Mouse (Mus musculus) kidney, postnatal 36 days (tissue): ENCODE data around the gene Myrfl.
A peak's percentile ranks its signal among the peaks of the same experiment; 100 is the strongest.

Source experiments
- DNase-seq, 2 experiments: peaks; one replicate each; pipeline ENCODE4 v3.0.0; 2021 to 2022; ENCODE audit warnings: mixed read lengths in 2 of 2

The Myrfl gene

GRCm38 (mm10) chr10:116912850-116913249 is 16.1 kb upstream of the Myrfl start:
- no peak for DNase-seq

GRCm38 (mm10) chr10:116908901-116909642 is 12.4 kb upstream of the Myrfl start:
- no peak for DNase-seq

DNA sequence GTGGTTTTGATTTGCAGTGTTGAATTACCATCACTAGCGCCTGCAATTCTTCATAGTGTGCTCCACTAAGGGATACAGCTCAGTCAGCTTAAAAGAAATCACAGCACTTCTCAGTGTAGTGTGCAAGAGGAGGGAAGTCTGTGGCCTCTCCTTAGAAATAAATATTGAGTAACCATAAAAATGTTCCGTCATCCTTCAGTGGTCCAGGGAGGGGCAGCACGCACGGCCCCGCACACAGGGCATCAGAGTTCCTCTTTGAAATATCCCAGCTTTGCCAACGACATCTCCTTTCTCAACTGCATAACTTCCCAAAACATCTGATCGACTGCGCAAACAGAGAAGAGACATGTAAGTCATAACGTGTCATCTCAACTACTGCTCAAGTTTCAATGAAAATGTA is 10.1 kb upstream of the Myrfl start:
- no peak for DNase-seq

GRCm38 (mm10) chr10:116904503-116904908 is 7.8 kb upstream of the Myrfl start:
- no peak for DNase-seq

GRCm38 (mm10) chr10:116895108-116895833 is 1.4 kb downstream of the Myrfl start:
- DNase-seq: no peak

DNA sequence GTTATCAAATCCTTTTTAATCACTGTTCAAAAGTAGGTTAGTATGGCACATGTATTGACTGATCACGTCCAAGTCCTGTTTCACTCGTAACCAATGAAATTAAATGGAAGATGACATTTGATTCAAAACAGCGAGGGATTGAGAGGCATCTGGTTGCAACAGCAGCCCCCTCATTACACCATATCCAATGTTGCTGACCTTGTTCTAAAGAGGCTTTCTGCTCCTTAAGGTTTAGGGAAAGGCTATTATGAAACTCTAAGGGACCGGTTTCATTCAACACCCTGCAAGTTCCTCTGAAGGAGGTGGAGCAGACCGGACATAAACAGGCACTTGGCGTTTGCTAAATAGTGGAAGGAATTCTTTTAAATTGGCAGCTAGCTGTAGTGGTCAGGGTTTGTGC is 2.2 kb downstream of the Myrfl start:
- DNase-seq: no peak

DNA sequence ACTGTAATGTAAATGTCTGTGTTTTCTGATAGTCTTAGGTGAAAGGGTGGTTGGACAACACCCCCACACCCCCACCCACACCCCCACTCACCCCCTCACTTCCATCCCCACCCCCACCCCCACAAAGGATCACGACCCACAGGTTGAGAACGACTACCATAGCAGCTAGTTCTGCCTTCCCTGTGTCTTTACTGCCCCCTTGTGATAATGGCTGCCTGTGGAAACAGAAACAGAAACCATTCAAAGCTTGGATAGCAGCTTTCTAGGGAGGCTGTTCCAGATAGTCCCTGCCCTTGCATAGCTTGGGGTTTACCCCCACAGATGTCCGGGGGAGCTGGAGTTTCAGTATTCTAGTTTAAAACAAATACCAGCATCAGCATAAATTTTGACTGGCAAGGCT is 3.0 kb downstream of the Myrfl start:
- DNase-seq: peak; percentile 29 to 50

GRCm38 (mm10) chr10:116890587-116890986 is 6.1 kb downstream of the Myrfl start:
- no peak for DNase-seq

GRCm38 (mm10) chr10:116884552-116884951 is 12.2 kb downstream of the Myrfl start:
- no peak for DNase-seq

DNA sequence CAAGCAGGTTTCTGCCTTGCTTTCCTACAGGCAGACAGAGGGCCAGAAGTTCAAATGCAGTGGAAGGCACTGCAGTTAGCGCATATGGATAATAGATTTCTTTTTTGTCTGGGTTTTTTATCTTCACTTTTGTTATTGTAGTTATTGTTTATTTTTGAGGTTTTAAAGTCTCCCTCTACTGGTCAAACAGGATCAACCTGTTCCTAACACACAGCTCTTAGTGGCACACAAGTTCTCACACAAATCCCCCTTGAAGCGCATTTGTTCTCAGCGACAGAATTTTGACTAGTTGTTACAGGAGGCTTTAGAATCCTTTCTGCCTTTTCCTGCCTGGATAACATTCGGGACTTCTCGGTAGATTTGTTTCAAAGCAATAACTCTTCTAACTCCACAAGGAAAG is 13.2 kb downstream of the Myrfl start:
- no peak for DNase-seq

DNA sequence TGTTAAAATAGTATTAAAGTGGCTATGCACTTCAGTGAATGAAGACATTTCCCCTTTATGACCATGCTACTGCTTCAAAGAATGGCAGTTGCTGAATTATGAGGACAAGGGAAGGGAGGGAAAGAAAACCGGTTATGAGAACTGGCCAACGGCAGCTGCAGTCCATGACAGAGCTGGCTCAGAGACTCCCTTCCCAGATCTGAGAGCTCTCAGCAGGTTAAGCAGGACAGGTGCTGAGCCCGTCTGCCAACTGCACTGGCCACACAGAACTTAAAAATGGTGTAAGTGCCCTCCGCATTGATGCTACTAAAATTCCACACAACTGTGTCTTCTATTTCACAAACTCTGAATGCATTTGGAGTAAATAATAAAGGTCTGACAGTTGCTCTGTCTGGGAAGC is 19.3 kb downstream of the Myrfl start:
- no peak for DNase-seq

GRCm38 (mm10) chr10:116874490-116874889 is 22.2 kb downstream of the Myrfl start:
- DNase-seq: no peak

DNA sequence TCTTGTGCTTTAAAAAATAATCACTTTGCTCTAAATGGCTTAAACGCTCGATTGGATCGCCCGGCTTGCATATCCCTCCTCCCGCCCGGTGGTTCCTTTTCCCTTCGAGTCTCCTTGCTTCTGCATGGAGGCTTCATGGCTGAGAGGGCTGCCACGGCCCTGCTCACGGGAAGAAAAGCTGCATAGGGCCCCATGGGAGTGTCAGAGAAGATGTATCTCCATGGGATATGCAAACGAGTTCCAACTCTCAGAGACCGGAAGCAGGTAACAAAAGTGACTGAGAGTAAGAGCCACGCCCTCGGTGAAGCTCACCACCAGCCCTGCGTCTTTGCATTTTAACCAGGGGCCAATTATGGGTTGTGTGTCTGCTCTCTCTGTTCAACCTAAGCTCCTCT is 24.7 kb downstream of the Myrfl start:
- no peak for DNase-seq

DNA sequence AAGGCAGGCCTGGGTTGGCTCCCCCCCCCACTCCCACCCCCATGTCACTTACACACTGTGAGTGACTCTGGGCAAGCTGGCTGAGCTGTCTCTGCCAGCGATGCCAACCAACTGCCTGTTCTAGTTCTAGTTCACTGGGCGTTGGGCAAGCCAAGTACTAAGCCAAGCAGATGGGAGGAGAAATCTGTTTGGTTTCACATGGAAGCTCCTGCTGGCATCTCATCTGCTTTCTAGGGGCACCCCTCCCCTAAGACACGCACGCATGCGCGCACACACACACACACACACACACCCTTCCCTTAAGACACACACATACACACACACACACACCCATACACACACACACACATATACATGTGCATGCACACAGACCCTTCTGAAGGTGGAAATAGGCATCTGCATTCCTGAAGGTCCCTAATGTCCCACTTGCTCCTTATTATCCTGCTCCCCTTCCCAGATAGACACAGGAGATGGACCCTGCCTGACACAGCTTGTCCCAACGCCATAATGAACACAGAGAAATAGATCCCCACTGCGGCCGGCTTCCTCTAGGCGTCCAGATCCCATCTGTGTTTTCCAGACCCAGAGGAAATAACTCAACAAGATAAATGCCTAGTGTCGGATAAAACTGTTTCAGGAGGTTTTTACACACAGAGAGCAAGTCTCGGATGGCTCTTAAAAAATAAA is 25.2 kb downstream of the Myrfl start:
- no peak for DNase-seq

- no peak for DNase-seq
These were observed 25.9 kb downstream of the Myrfl start for GRCm38 (mm10) chr10:116870819-116871218.

GRCm38 (mm10) chr10:116853159-116853845 is 43.4 kb downstream of the Myrfl start:
- DNase-seq: no peak

DNA sequence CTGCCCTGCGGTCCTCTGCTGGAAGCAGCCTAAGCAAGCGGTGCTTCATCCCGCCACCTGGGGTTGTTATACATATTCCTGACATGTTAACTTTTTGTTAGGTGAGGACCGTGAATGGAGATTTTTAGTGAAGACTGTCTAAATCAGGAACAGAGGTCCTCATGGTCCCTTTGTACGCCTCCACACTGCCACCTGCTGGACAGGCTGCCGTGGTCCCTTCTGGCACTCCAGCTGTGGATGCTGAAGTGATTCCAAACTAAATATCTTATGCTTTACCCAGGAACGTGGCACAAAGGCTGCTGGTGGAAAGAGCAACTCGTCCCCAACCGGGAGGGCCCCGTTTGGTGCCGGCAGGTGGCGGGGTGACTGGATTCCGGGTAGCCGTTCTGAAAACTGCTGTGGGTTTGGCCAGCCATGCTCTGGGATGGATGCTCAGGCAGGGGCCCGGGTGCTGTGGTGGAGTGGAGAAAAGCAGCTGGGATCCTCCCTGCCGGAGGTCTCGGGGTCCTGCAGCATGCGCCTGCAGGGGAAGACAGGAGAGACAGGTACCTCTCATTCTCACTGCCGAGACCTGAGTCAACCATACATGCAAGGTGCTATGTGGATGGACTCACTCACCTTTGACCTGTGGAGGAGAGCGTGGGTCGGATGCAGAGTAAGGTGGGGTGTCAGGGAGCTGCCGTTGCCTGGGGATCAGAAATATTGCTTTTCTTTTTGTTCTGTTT is 47.8 kb downstream of the Myrfl start:
- peak; percentile 67 to 95 for DNase-seq

DNA sequence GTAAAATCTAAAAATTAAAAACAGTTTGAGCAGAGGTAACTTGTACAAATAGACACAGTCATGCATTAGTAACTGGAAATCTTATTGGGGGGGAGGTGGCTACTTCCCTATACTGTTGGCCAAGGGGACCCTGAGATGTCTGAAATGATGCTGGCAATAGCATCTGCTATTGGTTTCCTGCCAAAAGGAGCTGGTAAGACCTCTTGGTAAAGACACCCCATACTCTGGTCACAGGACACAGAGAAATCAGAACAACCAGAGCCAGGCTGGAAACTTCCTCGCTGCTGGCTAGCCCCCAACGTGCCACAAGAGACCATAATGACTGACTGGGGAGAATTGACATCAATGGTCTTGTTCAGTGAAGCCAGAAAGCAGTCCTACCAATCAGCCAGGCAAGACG is 55.2 kb downstream of the Myrfl start:
- DNase-seq: no peak

- DNase-seq: peak; percentile 45 to 74
These were observed 66.0 kb downstream of the Myrfl start for GRCm38 (mm10) chr10:116830676-116831075.

DNA sequence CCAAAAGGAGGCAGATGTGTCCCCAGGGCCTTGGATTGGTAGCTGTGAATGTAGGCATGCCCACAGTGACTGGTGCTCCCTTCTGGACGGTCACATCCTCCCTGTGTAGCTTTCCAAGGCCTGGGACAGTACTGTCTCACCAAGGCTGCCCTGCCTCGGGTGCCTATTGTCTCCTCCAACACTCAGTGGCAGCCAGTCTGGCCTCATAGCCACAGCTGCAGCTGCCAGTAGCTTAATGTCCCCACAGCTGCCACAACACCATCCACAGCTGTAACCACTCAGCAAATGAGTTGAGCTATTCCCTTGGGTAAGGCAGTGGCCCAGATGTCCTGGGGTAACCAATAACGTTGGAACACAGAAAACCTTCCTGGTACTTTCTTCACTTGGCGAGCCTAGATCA is 68.6 kb downstream of the Myrfl start:
- DNase-seq: no peak

- no peak for DNase-seq
These were observed 69.4 kb downstream of the Myrfl start for GRCm38 (mm10) chr10:116827306-116827705.

DNA sequence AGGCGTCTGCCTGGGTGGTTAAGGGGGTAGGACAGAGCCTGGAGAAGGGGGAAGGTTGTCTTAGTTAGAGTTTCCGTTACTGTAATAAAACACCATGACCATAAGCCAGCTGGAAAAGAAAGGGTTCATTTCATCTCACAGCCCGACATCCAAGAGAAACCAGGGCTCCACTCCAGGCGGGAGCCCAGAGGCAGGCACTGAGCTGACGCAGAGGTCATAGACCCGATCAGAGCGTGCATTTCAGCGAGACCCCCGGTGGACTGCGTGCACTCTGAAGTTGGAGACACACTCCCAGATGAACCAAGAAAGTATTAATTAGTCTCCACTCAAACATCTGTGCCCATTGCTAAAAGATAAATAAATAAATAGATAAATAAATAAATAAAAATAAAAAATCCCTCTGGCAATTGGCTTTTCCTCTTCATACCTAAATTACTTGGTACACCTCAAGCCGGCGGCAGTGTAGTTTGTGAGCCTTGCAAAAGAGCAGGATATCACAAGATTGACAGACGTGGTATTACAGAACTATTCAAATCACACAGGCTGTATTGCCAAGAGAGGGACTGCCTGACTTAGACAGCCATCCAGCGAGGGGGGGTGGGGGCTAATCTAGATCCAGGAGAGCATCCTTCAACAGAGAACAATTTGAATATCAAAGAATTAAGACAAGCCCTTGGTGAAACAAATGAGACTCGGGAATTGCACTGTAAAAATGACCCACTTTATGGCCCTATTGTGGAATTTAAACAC is 81.2 kb downstream of the Myrfl start:
- no peak for DNase-seq
